Mouse (Mus musculus) layer of hippocampus, postnatal 14 days (tissue): ENCODE data around the gene Lhx6. TPM values are rescaled to one million over a fixed set of nuclear protein-coding genes. Genes with fewer than 3 reads are reported as not detected.

ENCODE experiments used
- DNase-seq, 2 experiments: peaks; one replicate each; pipeline ENCODE4 v3.0.0; 2021 to 2022; ENCODE audit warnings: low spot score in 2 of 2, mixed read lengths in 1 of 2
- total RNA-seq, 2 experiments: library from RNA; stranded (reverse); gene quantifications; 2 replicates each; pipeline ENCODE4 v1.2.3; 2021

Gene Lhx6
- total RNA-seq, 2 experiments from 2014 or later, result 17.5 to 19.7 TPM

GRCm38 (mm10) chr2:36093914-36094475 lies 11.2 kb downstream of the Lhx6 start:
- no peak for DNase-seq

DNA sequence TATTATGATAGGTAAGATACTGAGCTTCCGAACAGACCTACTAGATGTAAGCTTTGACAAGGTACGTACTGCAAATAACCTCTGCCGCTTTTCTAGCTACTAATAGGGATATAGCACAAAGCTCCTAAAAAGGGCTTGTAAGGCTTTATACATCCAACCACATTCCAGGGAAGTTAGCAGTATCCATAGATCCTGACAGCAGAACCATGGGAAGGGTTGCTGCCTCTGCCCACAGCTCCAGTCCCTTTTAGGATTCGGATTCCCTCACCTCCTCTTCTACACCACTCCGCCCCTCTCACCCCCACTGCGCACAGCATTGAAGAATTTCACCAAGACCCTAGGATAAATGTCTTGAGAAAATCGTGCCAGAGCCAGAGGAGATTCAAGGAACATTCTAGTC lies 11.9 kb downstream of the Lhx6 start:
- no peak for DNase-seq

- DNase-seq, result no peak
Measured at GRCm38 (mm10) chr2:36092748-36093147, 12.5 kb downstream of the Lhx6 start.

GRCm38 (mm10) chr2:36090853-36091741 lies 14.1 kb downstream of the Lhx6 start:
- peak in 1 of 2 experiments; percentile 26 for DNase-seq

- DNase-seq, result no peak
Measured at GRCm38 (mm10) chr2:36089190-36089589, 16.0 kb downstream of the Lhx6 start.

DNA sequence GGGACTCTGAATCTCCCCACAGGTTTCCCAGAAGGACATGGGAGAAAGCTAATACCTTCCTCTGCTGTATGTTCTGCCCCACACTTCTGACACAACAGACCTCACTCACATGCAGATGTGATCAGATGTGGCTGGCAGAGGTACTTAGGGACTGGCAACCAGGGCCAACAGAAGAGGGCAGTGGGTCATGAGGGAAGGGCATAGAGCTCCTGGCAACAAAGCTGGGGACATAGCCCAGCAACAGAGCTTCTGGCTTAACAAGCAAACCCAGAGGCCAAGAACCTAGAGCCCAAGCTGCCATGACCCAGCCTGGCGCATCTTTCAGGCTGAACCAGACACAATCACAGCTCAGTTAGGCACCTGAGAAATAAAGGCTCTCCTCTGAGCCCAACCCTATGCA lies 20.2 kb downstream of the Lhx6 start:
- DNase-seq, result no peak

GRCm38 (mm10) chr2:36082802-36083580 lies 22.2 kb downstream of the Lhx6 start:
- no peak for DNase-seq

GRCm38 (mm10) chr2:36081446-36081845 lies 23.8 kb downstream of the Lhx6 start:
- DNase-seq, result no peak

DNA sequence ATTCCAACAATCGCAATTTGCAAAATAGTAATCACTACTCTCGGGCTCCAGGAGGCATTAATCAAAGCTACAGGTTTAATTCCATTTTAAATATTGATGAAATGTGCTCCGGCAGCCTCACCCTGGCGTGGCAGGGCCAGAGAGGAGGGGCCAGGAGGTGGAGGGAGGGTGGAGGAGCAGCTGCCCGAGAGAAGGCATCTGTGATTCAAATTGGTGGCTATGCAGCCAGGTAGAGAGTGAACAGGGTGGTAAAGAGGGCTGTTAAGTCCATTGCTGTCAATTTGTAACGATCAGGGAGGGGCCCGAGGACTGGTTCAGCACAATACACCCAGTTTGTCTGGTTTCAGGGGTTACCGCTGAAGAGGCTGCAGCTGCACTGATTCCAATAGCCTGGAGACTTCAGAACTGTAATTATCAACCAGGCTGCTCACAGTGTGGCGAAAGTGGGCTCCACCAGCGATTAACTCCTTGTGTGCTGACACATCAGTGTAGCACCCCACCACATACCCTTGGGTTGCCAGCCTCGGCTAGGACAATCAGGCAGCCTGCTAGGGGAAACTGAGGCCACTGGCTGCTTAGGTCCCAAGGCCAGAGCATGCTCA lies 27.9 kb downstream of the Lhx6 start:
- DNase-seq, result no peak

- no peak for DNase-seq
Measured at GRCm38 (mm10) chr2:36075210-36075609, 30.0 kb downstream of the Lhx6 start.

DNA sequence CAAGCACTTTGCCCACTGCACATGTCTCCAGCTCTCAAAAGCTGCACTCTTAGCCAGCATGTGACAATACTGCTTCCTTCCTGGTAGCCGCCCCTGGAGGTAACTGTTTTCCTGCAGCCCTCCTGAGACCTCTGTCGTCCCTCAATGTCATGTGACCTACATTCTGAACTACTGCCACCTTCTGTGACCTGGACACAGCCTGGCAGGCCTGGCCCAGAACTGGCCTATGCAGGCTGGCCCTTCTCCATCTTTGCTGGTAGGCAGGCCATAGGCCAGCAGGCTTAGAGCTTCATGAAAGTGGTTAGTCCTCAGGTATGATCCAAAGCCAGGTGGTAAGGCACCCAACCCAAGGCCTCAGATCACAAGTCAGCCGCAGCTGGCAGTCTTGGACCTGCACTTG lies 31.4 kb downstream of the Lhx6 start:
- no peak for DNase-seq

DNA sequence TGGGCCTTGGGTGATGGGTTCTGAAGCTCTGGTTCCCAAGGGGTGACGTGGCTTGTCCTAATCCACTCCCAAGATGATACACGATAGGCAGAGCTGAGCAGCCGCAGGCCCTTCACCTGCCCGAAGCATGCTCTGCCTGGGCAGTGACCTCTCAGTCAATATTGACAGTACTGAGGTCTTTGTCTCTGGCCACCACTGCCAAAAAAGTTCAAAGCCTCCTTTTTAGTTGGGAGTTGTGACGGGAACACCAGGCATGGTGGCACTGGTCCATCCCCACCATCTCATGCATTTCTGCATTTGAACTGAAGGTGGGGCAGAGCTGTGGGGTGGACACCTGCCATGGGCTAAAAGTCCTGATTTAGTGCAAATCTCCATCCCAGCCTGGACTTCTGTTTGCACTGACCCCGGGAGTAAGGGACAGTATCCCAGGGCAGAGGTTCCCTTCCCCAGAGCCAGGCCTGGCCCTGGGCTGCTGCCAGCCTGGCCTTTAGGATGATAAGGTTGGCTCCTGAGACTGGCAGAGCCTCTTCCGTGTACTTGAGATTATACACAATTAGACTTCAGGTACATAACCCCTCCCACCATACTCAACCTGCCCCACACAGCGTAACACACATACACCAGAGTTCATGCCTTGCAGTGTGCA lies 33.4 kb downstream of the Lhx6 start:
- DNase-seq, result no peak

DNA sequence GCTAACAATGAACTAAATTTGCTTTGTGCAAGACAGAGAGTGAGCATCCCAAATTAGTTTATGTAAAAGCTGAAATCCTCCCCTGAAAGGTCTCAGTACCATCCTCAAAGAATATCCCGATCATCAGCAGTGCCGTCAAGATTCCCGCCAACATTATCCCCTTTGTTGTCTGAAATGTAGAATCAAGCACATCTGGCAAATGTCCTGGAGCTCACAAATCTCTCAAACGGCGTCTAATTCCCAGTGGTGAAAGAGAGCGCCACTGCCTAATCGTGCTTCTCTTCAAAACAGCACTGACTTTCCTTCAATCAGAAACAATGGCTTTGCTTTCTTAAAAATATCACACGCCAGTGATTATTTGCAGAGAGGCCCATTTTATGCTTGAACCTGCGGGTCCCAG lies 38.1 kb downstream of the Lhx6 start:
- DNase-seq, result no peak

GRCm38 (mm10) chr2:36061409-36061808 lies 43.8 kb downstream of the Lhx6 start:
- DNase-seq, result no peak

GRCm38 (mm10) chr2:36056248-36056647 lies 49.0 kb downstream of the Lhx6 start:
- DNase-seq, result no peak

- DNase-seq, result peak in 1 of 2 experiments; percentile 35
Measured at GRCm38 (mm10) chr2:36053249-36053648, 52.0 kb downstream of the Lhx6 start.

DNA sequence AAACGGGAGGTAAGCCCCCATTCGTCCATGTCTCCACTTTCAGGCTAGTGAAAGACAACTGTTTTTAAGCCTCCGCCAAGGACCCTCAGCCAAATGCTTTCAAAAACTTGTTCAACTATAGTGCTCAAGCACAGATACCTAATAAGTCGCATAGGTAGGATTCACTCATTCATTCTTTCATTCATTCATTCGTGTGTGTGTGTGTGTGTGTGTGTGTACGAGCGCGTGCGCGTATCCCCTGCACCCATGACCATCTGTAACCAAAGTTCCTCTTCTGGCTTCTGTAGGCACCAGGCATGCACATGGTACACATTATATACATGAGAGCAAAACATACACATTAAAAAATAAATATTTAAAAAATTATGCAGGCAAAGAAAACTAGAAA lies 55.6 kb downstream of the Lhx6 start:
- DNase-seq, result no peak

- DNase-seq, result peak; percentile 98
Measured at GRCm38 (mm10) chr2:36048748-36049566, 56.3 kb downstream of the Lhx6 start, which contains the start of the genes Ndufa8 and Morn5. Gene Ndufa8, minus strand, starts transcription at chr2:36049406. Gene Morn5, plus strand, starts transcription at chr2:36049458.

DNA sequence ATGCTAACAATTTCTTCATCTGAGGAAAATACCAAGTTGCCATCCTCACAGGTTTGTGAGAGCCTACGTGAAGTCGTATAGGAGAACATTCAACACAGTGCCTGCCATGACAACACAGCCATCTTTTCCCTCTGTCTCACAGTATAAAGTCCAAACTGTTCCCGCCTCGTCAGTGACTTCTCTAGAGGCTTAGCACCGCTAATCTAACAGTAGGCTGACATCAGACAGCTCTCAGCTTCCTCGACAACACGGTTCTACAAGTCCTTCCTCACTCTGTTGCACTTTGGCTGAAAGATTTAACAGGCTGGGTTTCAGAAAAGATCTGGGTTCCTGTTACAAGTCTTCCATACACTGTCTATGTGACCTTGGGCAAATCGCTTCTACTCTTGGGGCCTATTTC lies 57.0 kb downstream of the Lhx6 start:
- no peak for DNase-seq

DNA sequence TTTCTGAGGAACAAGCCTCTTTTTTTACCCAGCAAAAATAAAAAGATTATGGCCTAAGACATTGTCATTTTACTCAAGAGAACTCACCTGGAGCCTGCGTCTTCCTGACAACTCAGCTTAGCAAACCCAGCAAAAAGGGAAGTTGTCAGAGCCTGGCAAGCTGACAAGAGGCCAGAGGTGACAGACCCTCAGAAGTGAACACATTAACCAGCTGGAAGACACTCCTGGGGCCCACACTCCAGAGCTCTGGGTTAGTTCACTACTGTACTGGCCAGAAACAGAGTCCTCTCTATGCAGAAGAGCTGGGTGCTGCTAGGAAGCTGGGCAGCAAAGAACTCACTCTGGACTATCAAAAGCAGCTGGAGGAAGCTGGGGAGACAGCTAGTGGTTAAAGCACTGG lies 64.3 kb downstream of the Lhx6 start:
- DNase-seq, result no peak
